Mouse (Mus musculus) stomach, postnatal 0 days (tissue): ENCODE measurements around the gene Rras2. TPM values are rescaled to one million over a fixed set of nuclear protein-coding genes. Genes with fewer than 3 reads are reported as not detected.

Source experiments
- ATAC-seq: fragments of 200-750 bp; cut with Nextera tagmentation; 2 replicates; pipeline ENCODE4 v1.8.0; 2017; ENCODE audit not compliant: low FRiP score, low TSS enrichment
- DNase-seq: peaks from one replicate; pipeline ENCODE4 v3.0.0-alpha.2; 2016; ENCODE audit warnings: low spot score
- H3K27ac ChIP-seq: fragments of 300-500 bp; sonication (generic); replicated peaks from 2 replicates; pipeline ENCODE4 v1.5.1; 2014; ENCODE audit warnings: mild to moderate bottlenecking, control low read depth
- H3K27me3 ChIP-seq: fragments of 300-500 bp; sonication (generic); 2 replicates; pipeline ENCODE4 v1.6.1; 2014; ENCODE audit warnings: low read length; ENCODE audit not compliant: control insufficient read depth, insufficient read depth
- H3K36me3 ChIP-seq: fragments of 300-500 bp; sonication (generic); 2 replicates; pipeline ENCODE4 v1.6.1; 2014; ENCODE audit warnings: low read length, mixed read lengths; ENCODE audit not compliant: control insufficient read depth, insufficient read depth
- H3K4me1 ChIP-seq: fragments of 300-500 bp; sonication (generic); replicated peaks from 2 replicates; pipeline ENCODE4 v1.6.1; 2014; ENCODE audit warnings: antibody characterized with exemption; ENCODE audit not compliant: control insufficient read depth, insufficient read depth
- H3K4me2 ChIP-seq: fragments of 300-500 bp; sonication (generic); replicated peaks from 2 replicates; pipeline ENCODE4 v1.6.1; 2014; ENCODE audit warnings: low read depth, mild to moderate bottlenecking, control low read depth, moderate library complexity
- H3K4me3 ChIP-seq: fragments of 300-500 bp; sonication (generic); 2 replicates; pipeline ENCODE4 v1.5.1; 2014; ENCODE audit warnings: low read depth, low read length, control low read depth
- H3K9ac ChIP-seq: fragments of 300-500 bp; sonication (generic); 2 replicates; pipeline ENCODE4 v1.6.1; 2014; ENCODE audit warnings: mild to moderate bottlenecking, low read length, control low read depth, mixed read lengths
- H3K9me3 ChIP-seq: fragments of 300-500 bp; sonication (generic); 2 replicates; pipeline ENCODE4 v1.6.1; 2016; ENCODE audit warnings: low read length; ENCODE audit not compliant: control insufficient read depth
- CTCF ChIP-seq: IDR thresholded peaks from 2 replicates; pipeline ENCODE4 v1.5.1; 2016; ENCODE audit warnings: antibody characterized with exemption, low read depth, mild to moderate bottlenecking, moderate library complexity
- EP300 ChIP-seq: optimal IDR thresholded peaks from 2 replicates; pipeline ENCODE3; 2016; ENCODE audit warnings: antibody characterized with exemption
- WGBS: fragments of 180-500 bp; shearing (Covaris S2); extraction: QIAGEN DNeasy Blood & Tissue Kit; methylation state at CpG from one replicate; pipeline ENCODE4 v1.1.7; 2014; 5-methylcytosine and 5-hydroxymethylcytosine counted together
- polyA plus RNA-seq: library from polyadenylated mRNA; unstranded; fragments of >200 nt; fragmentation: Nextera tagmentation; extraction: Ambion mirVana; gene quantifications from 2 replicates; pipeline ENCODE4 v1.2.1, GENCODE M21; 2015

The Rras2 gene
- polyA plus RNA-seq, 1 experiment from 2014 or later = 26.2 TPM

DNA sequence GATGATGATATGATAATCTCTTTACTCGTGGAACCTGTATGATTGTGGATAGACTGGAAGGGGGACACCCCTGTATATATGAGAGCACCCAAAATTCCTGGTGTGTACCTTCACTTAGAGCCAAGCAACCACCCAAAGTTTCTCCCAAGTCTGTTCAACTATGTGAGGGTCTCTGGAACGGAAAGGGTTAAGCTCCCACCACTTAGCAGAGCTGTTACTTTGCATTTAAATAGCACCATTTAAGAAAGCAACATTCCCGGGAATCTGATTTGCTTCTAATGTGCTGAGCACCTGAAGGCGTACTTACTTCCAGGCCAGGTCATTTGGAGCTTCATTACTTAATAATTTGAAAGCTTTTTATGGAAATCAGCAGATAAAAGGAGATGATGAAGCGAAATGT lies 113.4 kb downstream of the Rras2 start:
- no peak for ATAC-seq

GRCm38 (mm10) chr7:113997675-113998354 lies 119.8 kb downstream of the Rras2 start:
- ATAC-seq = no peak
- TF ChIP-seq CTCF = no peak
- no peak for TF ChIP-seq EP300
- Histone ChIP-seq H3K27ac (no peak overlapping the region), H3K9ac (no peak overlapping the region), H3K9me3 (no peaks in the 10 kb centered on the region), H3K4me1 (no peaks in the 10 kb centered on the region), H3K4me3 (no peak overlapping the region), H3K36me3 (no peaks in the 10 kb centered on the region), H3K4me2 (no peak overlapping the region), H3K27me3 (no peaks in the 10 kb centered on the region)
- 65% methylated on average over 7 of the region's 7 CpGs for WGBS
- no peak for DNase-seq

More for the DNA sequence above, 113.4 kb downstream of the Rras2 start:
- H3K4me2 ChIP-seq = no peak overlapping the region
- H3K36me3 ChIP-seq = no peaks in the 10 kb centered on the region
- no peaks in the 10 kb centered on the region for H3K4me1 ChIP-seq
- no peaks in the 10 kb centered on the region for H3K27me3 ChIP-seq
- H3K9ac ChIP-seq = no peak overlapping the region
- 26% methylated on average over 5 of the region's 5 CpGs for WGBS
- TF ChIP-seq EP300 (no peak), CTCF (no peak)
- no peaks in the 10 kb centered on the region for H3K9me3 ChIP-seq
- no peak overlapping the region for H3K4me3 ChIP-seq
- no peak for DNase-seq
- no peak overlapping the region for H3K27ac ChIP-seq

Other genes with a start within 250 kb of the Rras2 start
- gene Copb1, start 136.9 kb upstream of the Rras2 start, polyA plus RNA-seq = 82.6 and 83.7 TPM in 2 replicates
- gene Psma1, start 158.3 kb upstream of the Rras2 start, polyA plus RNA-seq = 242 and 249 TPM in 2 replicates